Mouse (Mus musculus) frontal cortex, adult (tissue): ENCODE results near the gene Ambra1.

Experiments used
- ATAC-seq: cut with Nextera tagmentation; 2 replicates; pipeline ENCODE4 v1.9.2; 2017; ENCODE audit warnings: mild to moderate bottlenecking, moderate library complexity, mixed read lengths; ENCODE audit not compliant: low TSS enrichment

Ambra1 gene

GRCm38 (mm10) chr2:91735221-91735620 lies 5.3 kb downstream of the Ambra1 start:
- ATAC-seq, result peak; percentile 51; the same call in 1 of the 2 replicates

GRCm38 (mm10) chr2:91739586-91739985 lies 9.7 kb downstream of the Ambra1 start:
- ATAC-seq, result peak; percentile 68

GRCm38 (mm10) chr2:91744686-91745085 lies 14.8 kb downstream of the Ambra1 start:
- ATAC-seq, result no peak

- ATAC-seq, result peak; percentile 82
Measured at GRCm38 (mm10) chr2:91749811-91750261, 19.9 kb downstream of the Ambra1 start.

GRCm38 (mm10) chr2:91771921-91772705 lies 42.2 kb downstream of the Ambra1 start:
- peak; percentile 28; the same call in 1 of the 2 replicates for ATAC-seq

GRCm38 (mm10) chr2:91773309-91773708 lies 43.4 kb downstream of the Ambra1 start:
- no peak for ATAC-seq

- ATAC-seq, result peak; percentile 57; the same call in 1 of the 2 replicates
Measured at GRCm38 (mm10) chr2:91779166-91779565, 49.2 kb downstream of the Ambra1 start.

- peak; percentile 81 for ATAC-seq
Measured at GRCm38 (mm10) chr2:91791621-91792020, 61.7 kb downstream of the Ambra1 start.

GRCm38 (mm10) chr2:91792346-91792745 lies 62.4 kb downstream of the Ambra1 start:
- no peak for ATAC-seq

GRCm38 (mm10) chr2:91794466-91794865 lies 64.5 kb downstream of the Ambra1 start:
- no peak for ATAC-seq

- ATAC-seq, result no peak
Measured at GRCm38 (mm10) chr2:91795091-91795490, 65.2 kb downstream of the Ambra1 start.

GRCm38 (mm10) chr2:91811433-91811832 lies 81.5 kb downstream of the Ambra1 start:
- no peak for ATAC-seq

- ATAC-seq, result no peak
Measured at GRCm38 (mm10) chr2:91816741-91817140, 86.8 kb downstream of the Ambra1 start.

GRCm38 (mm10) chr2:91832227-91832626 lies 102.3 kb downstream of the Ambra1 start:
- ATAC-seq, result no peak

GRCm38 (mm10) chr2:91834272-91834671 lies 104.3 kb downstream of the Ambra1 start:
- no peak for ATAC-seq

GRCm38 (mm10) chr2:91835031-91835430 lies 105.1 kb downstream of the Ambra1 start:
- no peak for ATAC-seq

- ATAC-seq, result no peak
Measured at GRCm38 (mm10) chr2:91835631-91836030, 105.7 kb downstream of the Ambra1 start.

- peak; percentile 73 for ATAC-seq
Measured at GRCm38 (mm10) chr2:91844085-91844484, 114.2 kb downstream of the Ambra1 start.

- peak; percentile 55; the same call in 1 of the 2 replicates for ATAC-seq
Measured at GRCm38 (mm10) chr2:91852446-91853191, 122.7 kb downstream of the Ambra1 start.

- no peak for ATAC-seq
Measured at GRCm38 (mm10) chr2:91854575-91854974, 124.6 kb downstream of the Ambra1 start.

GRCm38 (mm10) chr2:91856958-91857357 lies 127.0 kb downstream of the Ambra1 start:
- ATAC-seq, result no peak

GRCm38 (mm10) chr2:91859423-91859822 lies 129.5 kb downstream of the Ambra1 start:
- ATAC-seq, result no peak

GRCm38 (mm10) chr2:91870754-91871153 lies 140.8 kb downstream of the Ambra1 start:
- ATAC-seq, result peak; percentile 89
